Mouse (Mus musculus) liver, embryonic 14.5 days (tissue): ENCODE measurements around the gene Lrp1.

Source experiments
- CTCF ChIP-seq: IDR thresholded peaks from 2 replicates; pipeline ENCODE4 v1.5.1; 2016; ENCODE audit warnings: antibody characterized with exemption, low read depth, control low read depth
- EP300 ChIP-seq: IDR thresholded peaks from 2 replicates; pipeline ENCODE4 v1.6.1; 2016; ENCODE audit warnings: antibody characterized with exemption, low read depth

DNA sequence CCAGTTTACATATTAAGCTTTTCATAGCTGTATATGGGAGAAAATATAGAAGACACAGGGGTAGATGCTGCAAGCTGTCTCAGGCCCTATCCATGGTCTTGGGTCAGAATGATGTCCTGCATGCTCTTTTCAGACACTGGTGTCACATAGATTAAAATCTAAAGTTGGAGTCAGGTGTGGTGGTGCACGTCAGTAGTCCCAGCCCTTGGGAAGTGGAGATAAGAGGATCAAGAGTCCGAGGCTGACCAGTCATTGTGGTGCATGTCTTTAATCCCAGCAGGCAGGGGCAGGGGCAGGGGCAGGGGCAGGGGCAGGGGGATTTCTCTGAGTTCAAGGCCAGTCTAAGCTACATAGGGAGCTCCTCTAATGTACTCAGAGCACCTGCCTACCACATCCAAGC is 24.8 kb upstream of the Lrp1 start:
- no peak for TF ChIP-seq CTCF
- no peak for TF ChIP-seq EP300
